Mouse (Mus musculus) heart, embryonic 15.5 days (tissue): ENCODE results near the gene Slc15a3. TPM values are rescaled to one million over a fixed set of nuclear protein-coding genes. Genes with fewer than 3 reads are reported as not detected.

Experiments
- ATAC-seq: fragments of 200-750 bp; cut with Nextera tagmentation; replicated peaks from 2 replicates; pipeline ENCODE4 v1.8.0; 2017; ENCODE audit warnings: low read depth, moderate TSS enrichment; ENCODE audit not compliant: insufficient number of reproducible peaks, insufficient read depth, low FRiP score
- H3K27ac ChIP-seq: fragments of 300-500 bp; sonication (generic); 2 replicates; pipeline ENCODE4 v1.5.1; 2015; ENCODE audit warnings: mild to moderate bottlenecking, inconsistent platforms
- H3K27me3 ChIP-seq: fragments of 300-500 bp; sonication (generic); 2 replicates; pipeline ENCODE4 v1.6.1; 2015; ENCODE audit warnings: inconsistent platforms
- H3K36me3 ChIP-seq: fragments of 300-500 bp; sonication (generic); 2 replicates; pipeline ENCODE4 v1.6.1; 2015; ENCODE audit warnings: mild to moderate bottlenecking, inconsistent platforms
- H3K4me1 ChIP-seq: fragments of 300-500 bp; sonication (generic); replicated peaks from 2 replicates; pipeline ENCODE4 v1.6.1; 2015; ENCODE audit warnings: inconsistent platforms
- H3K4me2 ChIP-seq: fragments of 300-500 bp; sonication (generic); 2 replicates; pipeline ENCODE4 v1.6.1; 2015; ENCODE audit warnings: inconsistent platforms, mild to moderate bottlenecking, moderate library complexity
- H3K4me3 ChIP-seq: fragments of 300-500 bp; sonication (generic); 2 replicates; pipeline ENCODE4 v1.5.1; 2015; ENCODE audit warnings: mild to moderate bottlenecking, inconsistent platforms
- H3K9ac ChIP-seq: fragments of 300-500 bp; sonication (generic); 2 replicates; pipeline ENCODE4 v1.6.1; 2015; ENCODE audit warnings: mild to moderate bottlenecking, inconsistent platforms
- H3K9me3 ChIP-seq: fragments of 300-500 bp; sonication (generic); replicated peaks from 2 replicates; pipeline ENCODE4 v1.6.1; 2016; ENCODE audit warnings: inconsistent platforms
- WGBS: fragments of 180-500 bp; shearing (Covaris S2); methylation state at CpG from one replicate; pipeline ENCODE4 v1.1.7; 2015; ENCODE audit warnings: mixed read lengths; 5-methylcytosine and 5-hydroxymethylcytosine counted together
- polyA plus RNA-seq: library from polyadenylated mRNA; unstranded; fragments of >200 nt; fragmentation: Nextera tagmentation; extraction: Ambion mirVana; gene quantifications from 2 replicates; pipeline ENCODE4 v1.2.1, GENCODE M21; 2015

The Slc15a3 gene
- polyA plus RNA-seq, 1 experiment from 2014 or later, result 0.30 TPM

GRCm38 (mm10) chr19:10871328-10871961 lies 31.9 kb downstream of the Slc15a3 start:
- H3K9me3 ChIP-seq, result no peaks in the 10 kb centered on the region
- peaks cover 35% of the 10 kb centered on the region for H3K36me3 ChIP-seq
- peaks cover 19% of the 10 kb centered on the region for H3K4me1 ChIP-seq
- no peak for ATAC-seq
- 69% methylated on average over 14 of the region's 14 CpGs for WGBS
- H3K4me2 ChIP-seq, result no peak overlapping the region
- H3K27me3 ChIP-seq, result no peaks in the 10 kb centered on the region
- no peak overlapping the region for H3K27ac ChIP-seq
- H3K4me3 ChIP-seq, result no peak overlapping the region
- H3K9ac ChIP-seq, result no peak overlapping the region

DNA sequence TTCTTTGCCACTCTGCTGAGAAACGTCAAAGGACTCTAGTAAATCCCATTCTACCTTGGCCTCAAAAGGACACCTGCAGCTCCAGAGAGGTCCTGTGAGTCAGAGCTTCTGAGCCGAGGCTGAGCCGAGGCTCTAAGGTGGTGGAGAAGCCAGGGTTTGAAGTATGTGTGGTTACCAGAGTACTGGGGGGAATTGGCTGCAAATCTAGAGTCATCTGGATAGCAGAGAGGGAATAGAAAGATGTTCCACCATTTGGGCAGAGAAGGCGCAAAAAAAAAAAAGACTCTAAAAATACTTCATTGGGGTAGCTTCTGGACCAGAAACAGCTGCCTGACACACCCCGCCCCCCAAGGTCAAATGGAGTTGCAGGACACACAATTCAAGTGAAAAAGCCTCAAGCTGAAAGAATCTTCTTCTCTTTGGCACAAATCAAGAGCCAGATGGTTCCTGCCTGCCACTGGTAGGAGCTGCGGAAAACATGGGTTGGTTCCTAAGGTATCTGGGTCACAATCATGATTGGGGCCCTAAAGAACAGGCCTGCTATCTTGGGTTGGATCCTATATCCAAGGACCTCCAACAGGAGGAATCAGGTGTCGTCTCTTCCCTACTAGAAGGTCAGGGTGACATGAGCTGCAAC lies 38.8 kb downstream of the Slc15a3 start:
- peaks cover 17% of the 10 kb centered on the region for H3K36me3 ChIP-seq
- H3K4me1 ChIP-seq, result peaks cover 26% of the 10 kb centered on the region
- no peak overlapping the region for H3K4me3 ChIP-seq
- H3K9ac ChIP-seq, result no peak overlapping the region
- H3K27ac ChIP-seq, result no peak overlapping the region
- H3K27me3 ChIP-seq, result no peaks in the 10 kb centered on the region
- no peak for ATAC-seq
- H3K9me3 ChIP-seq, result no peaks in the 10 kb centered on the region
- WGBS, result 84% methylated on average over 7 of the region's 7 CpGs
- H3K4me2 ChIP-seq, result no peak overlapping the region

GRCm38 (mm10) chr19:10880085-10880974 lies 40.8 kb downstream of the Slc15a3 start:
- Histone ChIP-seq H3K27me3 (no peaks in the 10 kb centered on the region), H3K9me3 (no peaks in the 10 kb centered on the region; the same call in 1 of the 2 replicates), H3K36me3 (0 out of 2 replicates have a peak, but pooled peaks cover 7% of the 10 kb centered on the region), H3K4me1 (peaks cover 26% of the 10 kb centered on the region), H3K27ac (peak overlapping the region; percentile 94), H3K9ac (peak overlapping the region; percentile 57), H3K4me3 (peak overlapping the region; percentile 56), H3K4me2 (peak overlapping the region; percentile 90)
- 0 out of 2 replicates have a peak, but pooled peaks have one; percentile 1 for ATAC-seq
- 53% methylated on average over 6 of the region's 7 CpGs for WGBS

DNA sequence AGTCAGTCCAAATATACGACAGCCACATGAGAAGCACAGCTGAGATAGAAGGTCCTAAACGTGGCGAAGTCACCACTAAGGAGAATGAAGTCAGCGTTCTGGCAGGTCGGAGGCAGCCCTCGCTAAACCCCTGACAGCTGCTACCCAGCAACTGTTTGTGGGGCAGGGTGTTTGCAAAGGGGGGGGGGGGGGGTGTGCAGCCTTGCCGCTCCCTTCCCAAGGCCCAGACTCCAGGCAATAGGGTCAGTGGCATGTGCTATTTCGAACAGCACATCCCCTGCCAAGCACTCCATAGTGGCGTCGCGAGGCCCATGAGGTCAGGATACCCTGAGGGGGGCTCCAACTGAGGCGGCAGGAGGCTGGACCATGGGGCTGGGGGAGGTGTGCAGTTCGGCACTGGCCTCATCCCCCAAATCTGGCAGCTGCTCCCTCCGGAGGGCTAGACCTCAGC lies 41.5 kb downstream of the Slc15a3 start:
- no peaks in the 10 kb centered on the region; the same call in 1 of the 2 replicates for H3K9me3 ChIP-seq
- H3K4me2 ChIP-seq, result peak overlapping the region; percentile 90
- peaks cover 26% of the 10 kb centered on the region for H3K4me1 ChIP-seq
- peak overlapping the region; percentile 56 for H3K4me3 ChIP-seq
- H3K36me3 ChIP-seq, result 0 out of 2 replicates have a peak, but pooled peaks cover 7% of the 10 kb centered on the region
- H3K27me3 ChIP-seq, result no peaks in the 10 kb centered on the region
- 2% methylated on average over 12 of the region's 14 CpGs for WGBS
- peak overlapping the region; percentile 94 for H3K27ac ChIP-seq
- peak overlapping the region; percentile 57 for H3K9ac ChIP-seq
- peak; percentile 48 for ATAC-seq

GRCm38 (mm10) chr19:10881426-10882154 lies 42.1 kb downstream of the Slc15a3 start, which contains the start of gene Tmem109:
Tmem109 (minus strand) TSS chr19:10882001.
- Histone ChIP-seq H3K4me3 (peak within 1 kb of the TSS; percentile 56), H3K4me1 (peaks cover 26% of the 10 kb centered on the region), H3K9ac (peak within 1 kb of the TSS; percentile 57), H3K27ac (peak within 1 kb of the TSS; percentile 94), H3K27me3 (no peaks in the 10 kb centered on the region), H3K36me3 (0 out of 2 replicates have a peak, but pooled peaks cover 7% of the 10 kb centered on the region), H3K4me2 (peak within 1 kb of the TSS; percentile 90), H3K9me3 (no peaks in the 10 kb centered on the region; the same call in 1 of the 2 replicates)
- peak; percentile 84 for ATAC-seq
- under 1% methylated on average over 49 of the region's 49 CpGs for WGBS

GRCm38 (mm10) chr19:10892201-10892600 lies 52.7 kb downstream of the Slc15a3 start:
- ATAC-seq, result no peak
- no peaks in the 10 kb centered on the region for H3K27me3 ChIP-seq
- no peaks in the 10 kb centered on the region for H3K36me3 ChIP-seq
- peaks cover 11% of the 10 kb centered on the region for H3K4me1 ChIP-seq
- 76% methylated on average over 3 of the region's 3 CpGs for WGBS
- no peak overlapping the region for H3K27ac ChIP-seq
- no peak overlapping the region for H3K9ac ChIP-seq
- no peak overlapping the region for H3K4me2 ChIP-seq
- H3K9me3 ChIP-seq, result no peaks in the 10 kb centered on the region
- H3K4me3 ChIP-seq, result no peak overlapping the region

DNA sequence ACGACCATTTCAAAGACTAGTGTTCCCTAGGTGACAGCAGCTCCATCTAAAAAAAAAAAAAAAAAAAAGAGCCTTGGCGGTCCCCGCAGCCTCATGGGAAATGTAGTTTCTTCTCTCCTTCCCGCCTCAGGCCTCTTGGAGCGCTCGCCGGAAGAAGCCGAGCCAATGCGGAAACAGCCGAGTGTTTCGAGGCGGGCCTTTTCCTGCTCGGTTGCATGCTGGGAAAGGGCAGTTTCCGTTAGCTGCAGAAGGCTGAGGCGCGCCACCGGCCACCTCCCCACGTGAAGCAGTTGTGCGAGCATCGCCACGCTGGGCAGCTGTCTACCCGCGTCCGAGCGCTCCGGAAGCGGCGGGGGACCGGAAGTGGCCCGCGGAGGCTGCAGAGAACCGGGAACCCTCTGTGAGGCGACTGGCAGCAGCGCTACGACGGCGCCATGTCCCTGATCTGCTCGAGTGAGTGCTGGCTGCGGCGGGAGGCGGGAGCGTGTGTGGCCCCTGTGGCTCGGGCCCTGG lies 55.5 kb downstream of the Slc15a3 start, which contains the start of gene Prpf19:
TSS of gene Prpf19 (plus strand) at position 216 of the 513 bp plus-strand sequence.
- Histone ChIP-seq H3K27me3 (no peaks in the 10 kb centered on the region), H3K4me2 (peak within 1 kb of the TSS; percentile 79), H3K9ac (peak within 1 kb of the TSS; percentile 87), H3K36me3 (peaks cover 25% of the 10 kb centered on the region), H3K9me3 (no peaks in the 10 kb centered on the region), H3K4me3 (peak within 1 kb of the TSS; percentile 80), H3K4me1 (peaks cover 17% of the 10 kb centered on the region), H3K27ac (peak within 1 kb of the TSS; percentile 89)
- ATAC-seq, result peak; percentile 92
- WGBS, result under 1% methylated on average over 43 of the region's 43 CpGs

DNA sequence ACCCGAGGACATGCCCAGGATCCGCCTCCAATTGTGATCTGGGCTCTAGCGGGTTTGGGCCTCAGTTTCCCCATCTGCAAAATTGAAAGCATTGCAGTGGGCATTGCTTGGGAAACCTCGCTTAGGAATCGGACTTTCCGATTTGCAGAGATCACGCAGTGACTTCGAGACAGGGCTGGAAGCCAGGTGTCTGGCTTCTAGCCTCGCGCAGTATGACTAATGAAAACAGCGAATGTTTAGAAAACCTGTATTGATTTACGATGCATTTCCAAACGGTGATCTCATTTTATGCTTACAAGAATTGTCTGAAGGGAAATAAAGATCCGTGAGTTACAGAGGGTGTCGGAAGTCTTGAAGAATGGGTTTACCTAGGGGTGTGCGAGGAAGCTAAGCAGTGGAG lies 56.2 kb downstream of the Slc15a3 start:
- peak overlapping the region; percentile 87 for H3K9ac ChIP-seq
- H3K27me3 ChIP-seq, result no peaks in the 10 kb centered on the region
- peaks cover 23% of the 10 kb centered on the region for H3K4me1 ChIP-seq
- no peaks in the 10 kb centered on the region for H3K9me3 ChIP-seq
- no peak for ATAC-seq
- H3K4me2 ChIP-seq, result peak overlapping the region; percentile 79
- H3K27ac ChIP-seq, result peak overlapping the region; percentile 89
- H3K4me3 ChIP-seq, result peak overlapping the region; percentile 80
- WGBS, result 1% methylated on average over 16 of the region's 16 CpGs
- peaks cover 31% of the 10 kb centered on the region for H3K36me3 ChIP-seq

DNA sequence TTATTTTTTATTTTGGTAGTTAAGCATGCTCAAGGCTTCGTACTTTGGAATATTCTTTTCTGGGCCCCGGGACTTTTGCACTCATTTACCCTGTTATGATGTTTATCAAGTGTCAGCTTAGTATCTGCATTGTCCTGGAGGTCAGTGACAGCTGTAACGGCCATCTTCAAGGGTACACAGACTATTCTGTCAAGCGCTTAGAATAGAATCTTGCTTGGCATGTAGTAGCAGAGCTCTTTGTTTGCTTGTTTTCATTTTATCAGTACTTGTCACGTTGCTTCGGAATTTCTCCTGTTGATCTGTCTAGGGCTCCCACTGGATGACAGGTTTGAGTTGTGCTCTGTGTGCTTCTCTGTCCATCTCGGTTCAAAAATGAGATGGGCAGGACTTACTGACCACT lies 57.3 kb downstream of the Slc15a3 start:
- Histone ChIP-seq H3K27me3 (no peaks in the 10 kb centered on the region), H3K27ac (peak overlapping the region; percentile 89), H3K4me1 (peaks cover 24% of the 10 kb centered on the region), H3K9me3 (no peaks in the 10 kb centered on the region), H3K4me2 (peak overlapping the region; percentile 79), H3K9ac (peak overlapping the region; percentile 87), H3K36me3 (peaks cover 38% of the 10 kb centered on the region), H3K4me3 (peak overlapping the region; percentile 80)
- WGBS, result 35% methylated on average over 7 of the region's 7 CpGs
- no peak for ATAC-seq

- Histone ChIP-seq H3K9me3 (no peaks in the 10 kb centered on the region), H3K4me1 (peaks cover 24% of the 10 kb centered on the region), H3K4me3 (peak overlapping the region; percentile 80; the same call in 1 of the 2 replicates), H3K27me3 (no peaks in the 10 kb centered on the region), H3K36me3 (peaks cover 45% of the 10 kb centered on the region), H3K9ac (no peak overlapping the region), H3K4me2 (peak overlapping the region; percentile 79), H3K27ac (peak overlapping the region; percentile 89; the same call in 1 of the 2 replicates)
- WGBS, result 73% methylated on average over 8 of the region's 8 CpGs
- no peak for ATAC-seq
These were observed 58.0 kb downstream of the Slc15a3 start for GRCm38 (mm10) chr19:10897491-10897890.
